Mouse (Mus musculus) kidney, adult 9 months (tissue): Measurements from ENCODE around the gene S100a16.

Experiments used
- DNase-seq: peaks from one replicate; pipeline ENCODE4 v3.0.0; 2022

The S100a16 gene

DNA sequence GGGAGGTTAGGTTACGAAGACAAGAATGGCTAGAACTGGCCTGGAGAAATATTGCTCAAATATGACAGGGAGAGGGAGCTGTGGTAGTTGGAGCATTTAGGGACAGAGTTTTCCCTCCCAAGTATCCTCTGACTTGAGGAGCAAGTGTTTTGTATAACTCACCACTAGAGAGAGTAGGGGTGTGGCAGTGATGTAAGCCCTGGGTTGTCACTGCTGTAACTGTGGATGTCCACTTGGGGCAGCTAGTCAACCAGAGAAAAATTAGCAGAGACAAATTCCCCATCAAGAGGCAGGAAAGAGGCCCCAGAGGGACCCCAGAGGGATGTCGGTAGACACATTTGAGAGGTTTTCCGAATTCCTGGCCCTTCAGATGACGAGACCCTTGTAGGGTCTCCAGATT, 11.6 kb upstream of the S100a16 start:
- DNase-seq: peak; percentile 82

GRCm38 (mm10) chr3:90526076-90526475, 11.0 kb upstream of the S100a16 start:
- no peak for DNase-seq

DNA sequence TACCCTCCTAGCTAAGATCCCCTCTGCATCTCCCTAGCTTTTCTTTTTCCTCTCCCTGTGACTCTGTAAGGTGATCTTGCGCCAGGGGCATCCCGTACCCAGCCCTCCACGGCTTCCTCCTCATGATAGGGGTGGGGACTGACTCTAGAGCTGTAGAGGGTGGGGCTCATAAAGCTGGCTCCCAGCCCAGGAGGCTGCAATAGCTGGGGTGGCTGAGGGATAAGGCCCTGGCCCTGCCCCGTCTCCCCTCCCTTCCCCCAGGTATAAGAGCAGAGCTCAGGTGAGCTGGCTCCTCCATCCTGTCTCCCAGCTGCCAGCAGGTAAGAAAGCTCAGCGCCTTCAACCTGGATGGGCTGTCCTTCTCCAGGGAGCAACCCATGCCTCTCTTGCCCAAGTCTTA, 10.5 kb upstream of the S100a16 start, which contains the start of gene S100a14:
Gene S100a14, plus strand, starts transcription at position 277 of the 400 bp plus-strand sequence.
- DNase-seq: no peak

- DNase-seq: no peak
Observed at GRCm38 (mm10) chr3:90527291-90527873, 9.7 kb upstream of the S100a16 start.

DNA sequence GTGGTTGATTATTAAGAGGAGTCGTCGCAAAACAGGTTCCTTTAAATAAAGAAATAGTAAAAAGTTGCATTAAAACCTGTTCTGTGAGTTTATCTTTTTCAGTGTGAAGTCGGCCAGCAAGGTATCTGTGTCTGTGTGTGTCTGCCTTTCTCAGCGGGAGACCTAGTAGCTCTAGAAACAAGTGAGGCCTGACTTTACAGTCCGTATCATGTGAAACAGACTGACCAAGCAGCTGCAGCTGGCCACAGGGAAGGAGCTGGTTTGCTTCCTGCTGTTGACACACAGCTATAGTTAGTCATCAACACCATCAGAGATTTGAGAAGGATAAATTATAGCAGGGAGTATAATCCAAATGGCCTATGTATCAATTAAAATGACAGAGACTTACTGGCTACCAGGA, 5.3 kb upstream of the S100a16 start:
- DNase-seq: no peak

GRCm38 (mm10) chr3:90535446-90535845, 1.6 kb upstream of the S100a16 start:
- DNase-seq: no peak

- no peak for DNase-seq
Observed at GRCm38 (mm10) chr3:90537905-90538296, 847 bp downstream of the S100a16 start.

DNA sequence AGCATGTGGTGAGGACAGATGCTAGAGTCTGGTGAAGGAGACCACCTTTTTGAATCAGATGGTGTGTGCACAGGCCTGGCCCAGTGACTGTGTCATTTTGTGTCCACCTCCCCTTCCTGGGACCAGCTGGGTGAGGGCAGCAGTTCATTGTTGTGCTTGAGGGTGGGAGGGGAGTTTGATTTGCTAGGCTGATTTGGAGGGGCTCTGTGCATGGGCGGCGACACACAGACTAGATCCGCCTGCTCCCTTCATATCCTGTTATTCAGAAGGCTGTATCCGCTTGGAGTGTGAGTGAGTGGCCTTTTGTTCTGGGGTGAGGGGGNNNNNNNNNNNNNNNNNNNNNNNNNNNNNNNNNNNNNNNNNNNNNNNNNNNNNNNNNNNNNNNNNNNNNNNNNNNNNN, 3.9 kb downstream of the S100a16 start:
- DNase-seq: peak; percentile 67

DNA sequence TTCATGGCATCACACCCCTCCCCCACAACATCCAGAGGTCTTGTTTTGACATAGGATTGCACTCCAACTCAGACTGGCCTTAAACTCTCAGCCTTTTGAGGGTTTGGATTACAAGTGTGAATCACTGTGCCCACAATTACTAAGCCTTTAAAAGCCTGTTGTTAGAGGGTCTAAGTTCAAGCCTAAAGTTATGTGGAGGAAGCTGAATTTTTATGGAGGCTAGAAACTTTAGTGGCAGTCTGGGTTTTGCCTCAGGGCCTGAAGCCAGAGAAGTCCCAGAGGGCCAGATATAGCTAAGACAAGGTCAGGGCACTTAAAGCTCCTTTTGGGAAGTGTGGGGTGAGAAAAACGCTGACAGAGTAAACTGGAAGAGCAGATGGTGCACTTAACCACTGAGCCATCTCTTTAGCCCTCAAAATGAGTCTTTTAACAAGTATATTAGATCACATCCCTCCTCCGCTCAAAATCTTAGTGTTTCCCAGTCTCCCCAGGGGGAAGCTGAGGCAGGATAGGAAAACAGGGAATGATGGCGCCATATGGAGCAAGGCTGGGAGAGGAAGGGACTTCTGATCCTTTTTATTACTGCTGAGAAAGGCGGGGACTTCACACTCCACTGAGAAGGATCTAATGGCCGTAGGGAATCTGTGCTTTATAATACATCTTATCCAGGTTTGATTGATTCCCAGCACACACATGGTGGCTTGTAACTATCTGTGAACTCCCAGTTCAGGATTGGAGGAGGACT, 12.8 kb downstream of the S100a16 start:
- peak; percentile 36 for DNase-seq

DNA sequence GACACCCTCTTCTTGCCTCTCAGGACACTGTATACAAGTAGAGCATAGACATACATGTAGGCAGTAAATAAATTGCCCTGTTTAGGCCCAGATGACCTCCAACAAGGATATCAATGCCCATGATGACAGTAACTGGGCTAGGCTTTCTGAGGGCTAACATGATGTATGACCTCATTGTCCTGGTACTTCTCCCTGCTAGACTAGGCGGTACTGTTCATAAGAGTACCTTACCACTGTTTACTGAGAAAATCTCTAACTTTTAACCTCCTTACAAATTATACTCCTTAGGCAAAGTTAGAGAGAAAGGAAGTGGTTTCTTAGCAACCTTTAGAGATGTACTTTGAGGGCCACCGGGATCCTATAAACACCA, 13.4 kb downstream of the S100a16 start:
- DNase-seq: no peak

- no peak for DNase-seq
Observed at GRCm38 (mm10) chr3:90552231-90552630, 15.2 kb downstream of the S100a16 start.

- no peak for DNase-seq
Observed at GRCm38 (mm10) chr3:90555954-90556353, 18.9 kb downstream of the S100a16 start.

GRCm38 (mm10) chr3:90560008-90560628, 23.1 kb downstream of the S100a16 start, which contains the start of gene S100a3:
S100a3 (plus strand) TSS chr3:90560578.
- DNase-seq: no peak

GRCm38 (mm10) chr3:90574691-90575090, 37.6 kb downstream of the S100a16 start:
- no peak for DNase-seq

DNA sequence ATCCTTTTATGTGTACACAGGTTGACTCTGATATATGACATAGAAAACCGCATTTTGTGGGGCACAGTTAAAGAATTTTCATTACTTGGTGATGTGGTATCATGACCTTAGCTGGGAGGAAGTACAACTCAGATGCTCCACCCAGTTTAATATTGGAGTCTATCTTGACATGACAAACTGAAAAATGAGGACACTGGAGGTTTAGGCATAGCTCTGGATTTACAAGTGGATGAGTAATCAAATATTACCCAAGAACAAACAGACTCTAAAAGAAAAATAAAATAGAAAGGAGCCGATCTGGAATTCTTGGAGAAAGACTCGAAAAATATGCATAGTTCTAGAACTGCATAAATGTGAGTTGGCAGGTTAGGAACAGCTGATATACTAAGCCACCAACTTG, 38.3 kb downstream of the S100a16 start:
- DNase-seq: no peak

DNA sequence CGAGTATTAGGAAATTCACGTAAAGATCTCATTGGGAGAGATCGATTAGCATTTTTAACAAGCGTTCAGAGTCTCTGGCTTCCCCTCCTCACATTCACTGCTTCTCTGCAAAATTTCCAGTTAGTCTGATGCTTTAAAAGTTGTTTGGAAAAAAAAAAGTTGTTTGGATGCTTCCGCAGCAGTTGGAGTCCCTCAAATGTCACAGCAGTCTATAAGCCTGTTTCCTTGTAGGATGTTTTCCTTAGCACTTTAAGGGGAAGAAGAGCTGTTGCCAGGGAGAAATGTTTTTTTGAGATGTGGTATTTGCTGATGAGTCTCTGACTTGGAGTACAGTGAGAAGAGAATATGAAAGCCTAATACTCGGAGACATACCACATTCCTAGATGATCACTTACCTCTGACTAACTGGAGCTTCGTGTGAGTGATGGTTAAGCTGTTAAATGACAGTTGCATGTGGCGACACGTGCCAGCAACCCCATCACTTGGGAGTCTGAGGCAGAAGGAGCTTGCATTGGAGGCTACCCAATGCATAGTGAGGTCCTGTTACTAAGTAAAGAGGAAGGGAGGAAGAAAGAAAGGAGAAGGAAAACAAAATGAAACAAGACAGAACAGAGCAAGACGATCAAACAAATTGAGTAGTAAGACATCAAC, 39.4 kb downstream of the S100a16 start:
- DNase-seq: no peak

GRCm38 (mm10) chr3:90579433-90579832, 42.4 kb downstream of the S100a16 start:
- DNase-seq: no peak

DNA sequence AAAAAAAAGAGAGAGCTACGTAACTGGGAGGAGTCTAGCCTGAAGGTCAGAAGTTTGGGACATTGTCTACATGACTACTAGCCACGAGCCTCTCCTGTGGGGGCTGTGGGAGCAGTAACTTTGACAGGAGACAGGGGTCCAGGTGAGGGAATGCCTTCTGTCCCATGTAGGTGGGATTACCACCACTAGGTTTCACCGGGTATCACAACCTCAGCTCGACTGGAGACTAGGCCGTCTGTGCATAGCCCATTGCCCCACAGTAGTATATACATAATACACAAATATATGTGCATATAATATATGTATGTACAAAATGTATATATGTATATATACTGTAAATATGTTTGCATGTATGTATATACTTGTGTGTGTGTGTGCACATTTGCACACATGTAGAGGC, 44.1 kb downstream of the S100a16 start:
- DNase-seq: no peak

- DNase-seq: no peak
Observed at GRCm38 (mm10) chr3:90582156-90582555, 45.1 kb downstream of the S100a16 start.

DNA sequence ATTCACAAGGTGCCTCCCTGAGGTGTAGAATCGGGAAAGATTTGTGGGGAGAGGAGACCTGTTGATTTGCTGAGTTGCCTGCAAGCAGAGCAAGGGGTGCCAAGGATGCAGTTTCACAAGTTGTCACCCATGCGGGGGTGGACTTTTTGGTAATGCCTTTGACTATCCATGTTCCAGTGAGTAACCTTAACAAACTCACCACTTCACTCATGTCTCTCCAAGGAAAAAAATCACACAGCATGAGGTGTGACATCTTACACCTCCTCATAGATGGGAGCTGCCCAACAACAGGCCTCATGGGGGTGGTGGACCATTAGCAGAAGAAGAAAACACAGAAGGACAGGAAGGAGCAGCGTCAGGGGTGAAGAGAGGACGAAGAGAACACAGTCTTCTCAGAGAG, 45.5 kb downstream of the S100a16 start:
- DNase-seq: no peak

DNA sequence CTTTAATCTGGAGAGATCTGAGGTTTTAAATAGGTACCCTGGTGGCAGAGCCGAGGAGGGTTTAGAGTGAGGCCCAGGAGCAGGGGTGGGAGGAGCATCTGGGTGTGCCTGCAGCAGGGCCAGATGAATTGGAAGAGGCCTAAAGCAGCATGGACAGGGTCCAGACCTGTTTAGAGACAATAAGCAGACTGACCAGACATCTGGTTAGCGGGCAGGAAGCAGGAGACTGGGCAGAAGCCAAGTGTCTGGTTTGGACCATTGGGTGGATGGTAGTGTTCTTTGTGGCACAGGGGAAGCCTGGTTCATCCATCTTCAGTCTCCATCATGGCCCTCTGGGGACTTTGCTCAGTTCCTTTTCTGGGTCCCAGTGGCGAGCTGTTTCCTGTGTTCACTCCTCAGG, 46.8 kb downstream of the S100a16 start:
- DNase-seq: peak; percentile 56

GRCm38 (mm10) chr3:90585595-90585994, 48.5 kb downstream of the S100a16 start:
- DNase-seq: peak; percentile 54

GRCm38 (mm10) chr3:90586016-90586643, 49.1 kb downstream of the S100a16 start:
- no peak for DNase-seq
